Mouse (Mus musculus) liver, embryonic 11.5 days (tissue): ENCODE results near the gene Ggcx. TPM values are rescaled to one million over a fixed set of nuclear protein-coding genes. Genes with fewer than 3 reads are reported as not detected.
"Not testable (repeated sequence)": the region's sequence is repeated elsewhere in the genome, so short reads cannot be mapped to it uniquely, and the experiment has no call there.

ENCODE experiments used
- ATAC-seq: fragments of 200-750 bp; cut with Nextera tagmentation; replicated peaks from 2 replicates; pipeline ENCODE4 v1.8.0; 2017; ENCODE audit warnings: moderate number of reproducible peaks, mild to moderate bottlenecking, moderate TSS enrichment, moderate library complexity; ENCODE audit not compliant: low FRiP score
- DNase-seq: peaks from one replicate; pipeline ENCODE4 v3.0.0-alpha.2; 2017; ENCODE audit warnings: low spot score
- H3K27ac ChIP-seq: fragments of 300-500 bp; sonication (generic); 2 replicates; pipeline ENCODE4 v1.5.1; 2014; ENCODE audit warnings: mild to moderate bottlenecking, low read depth, low read length, control low read depth
- H3K27me3 ChIP-seq: fragments of 300-500 bp; sonication (generic); replicated peaks from 2 replicates; pipeline ENCODE4 v1.6.1; 2014; ENCODE audit warnings: low read length, mixed read lengths; ENCODE audit not compliant: control insufficient read depth, insufficient read depth
- H3K36me3 ChIP-seq: fragments of 300-500 bp; sonication (generic); 2 replicates; pipeline ENCODE4 v1.6.1; 2014; ENCODE audit warnings: mild to moderate bottlenecking, low read length, moderate library complexity, mixed read lengths; ENCODE audit not compliant: control insufficient read depth, insufficient read depth
- H3K4me1 ChIP-seq: fragments of 300-500 bp; sonication (generic); replicated peaks from 2 replicates; pipeline ENCODE4 v1.6.1; 2014; ENCODE audit warnings: low read length, mixed read lengths; ENCODE audit not compliant: control insufficient read depth, insufficient read depth
- H3K4me2 ChIP-seq: fragments of 300-500 bp; sonication (generic); 2 replicates; pipeline ENCODE4 v1.6.1; 2014; ENCODE audit warnings: mild to moderate bottlenecking, control low read depth, moderate library complexity
- H3K4me3 ChIP-seq: fragments of 300-500 bp; sonication (generic); 2 replicates; pipeline ENCODE4 v1.5.1; 2014; ENCODE audit warnings: low read depth, low read length, control low read depth
- H3K9ac ChIP-seq: fragments of 300-500 bp; sonication (generic); 2 replicates; pipeline ENCODE4 v1.6.1; 2014; ENCODE audit warnings: low read depth, low read length, control low read depth
- H3K9me3 ChIP-seq: fragments of 300-500 bp; sonication (generic); 2 replicates; pipeline ENCODE4 v1.6.1; 2016; ENCODE audit warnings: low read length, inconsistent platforms, mixed read lengths; ENCODE audit not compliant: control insufficient read depth
- WGBS: fragments of 180-500 bp; shearing (Covaris S2); extraction: QIAGEN DNeasy Blood & Tissue Kit; methylation state at CpG from one replicate; pipeline ENCODE4 v1.1.7; 2014; 5-methylcytosine and 5-hydroxymethylcytosine counted together
- polyA plus RNA-seq: library from polyadenylated mRNA; unstranded; fragments of >200 nt; fragmentation: Nextera tagmentation; extraction: Ambion mirVana; gene quantifications from 2 replicates; pipeline ENCODE4 v1.2.1, GENCODE M21; 2014

The Ggcx gene
- polyA plus RNA-seq, 1 experiment from 2014 or later, result 26.9 TPM

GRCm38 (mm10) chr6:72473264-72474041 is 59.3 kb downstream of the Ggcx start:
- no peaks in the 10 kb centered on the region for H3K27me3 ChIP-seq
- no peak for DNase-seq
- no peak overlapping the region for H3K4me2 ChIP-seq
- H3K9ac ChIP-seq, result no peak overlapping the region
- 50% methylated on average over 14 of the region's 14 CpGs for WGBS
- no peak for ATAC-seq
- no peaks in the 10 kb centered on the region for H3K36me3 ChIP-seq
- H3K27ac ChIP-seq, result no peak overlapping the region
- H3K9me3 ChIP-seq, result no peaks in the 10 kb centered on the region
- H3K4me3 ChIP-seq, result no peak overlapping the region
- no peaks in the 10 kb centered on the region for H3K4me1 ChIP-seq

- ATAC-seq (no peak), DNase-seq (no peak)
- no peaks in the 10 kb centered on the region for H3K36me3 ChIP-seq
- WGBS, result 73% methylated on average over 4 of the region's 4 CpGs
- H3K27me3 ChIP-seq, result no peaks in the 10 kb centered on the region
- H3K9me3 ChIP-seq, result no peaks in the 10 kb centered on the region
- H3K4me3 ChIP-seq, result no peak overlapping the region
- H3K4me1 ChIP-seq, result no peaks in the 10 kb centered on the region
- H3K27ac ChIP-seq, result no peak overlapping the region
- no peak overlapping the region for H3K4me2 ChIP-seq
- H3K9ac ChIP-seq, result no peak overlapping the region
Measured at GRCm38 (mm10) chr6:72475221-72475985, 61.3 kb downstream of the Ggcx start.

- Histone ChIP-seq H3K9ac (no peak overlapping the region), H3K4me2 (no peak overlapping the region), H3K27me3 (no peaks in the 10 kb centered on the region), H3K27ac (no peak overlapping the region), H3K4me3 (no peak overlapping the region), H3K36me3 (no peaks in the 10 kb centered on the region), H3K4me1 (no peaks in the 10 kb centered on the region), H3K9me3 (no peaks in the 10 kb centered on the region)
- ATAC-seq, result no peak
- WGBS, result 84% methylated on average over 5 of the region's 5 CpGs
- no peak for DNase-seq
Measured at GRCm38 (mm10) chr6:72476836-72477235, 62.7 kb downstream of the Ggcx start.

GRCm38 (mm10) chr6:72477621-72478020 is 63.5 kb downstream of the Ggcx start:
- WGBS, result 87% methylated on average over 3 of the region's 3 CpGs
- H3K36me3 ChIP-seq, result no peaks in the 10 kb centered on the region
- no peak for ATAC-seq
- H3K9me3 ChIP-seq, result no peaks in the 10 kb centered on the region
- H3K27me3 ChIP-seq, result no peaks in the 10 kb centered on the region
- no peak overlapping the region for H3K27ac ChIP-seq
- no peak overlapping the region for H3K4me2 ChIP-seq
- H3K4me3 ChIP-seq, result no peak overlapping the region
- H3K4me1 ChIP-seq, result no peaks in the 10 kb centered on the region
- H3K9ac ChIP-seq, result no peak overlapping the region
- no peak for DNase-seq

- 86% methylated on average over 3 of the region's 3 CpGs for WGBS
- H3K4me2 ChIP-seq, H3K27me3 ChIP-seq, H3K9me3 ChIP-seq, H3K27ac ChIP-seq, H3K4me3 ChIP-seq, DNase-seq, H3K9ac ChIP-seq, H3K36me3 ChIP-seq, H3K4me1 ChIP-seq, ATAC-seq: not testable (repeated sequence)
Measured at GRCm38 (mm10) chr6:72478691-72479090, 64.6 kb downstream of the Ggcx start.

GRCm38 (mm10) chr6:72479645-72480421 is 65.7 kb downstream of the Ggcx start:
- ATAC-seq, result no peak
- no peaks in the 10 kb centered on the region for H3K4me1 ChIP-seq
- H3K27ac ChIP-seq, result no peak overlapping the region
- DNase-seq, result no peak
- no peaks in the 10 kb centered on the region for H3K27me3 ChIP-seq
- WGBS, result 67% methylated on average over 12 of the region's 12 CpGs
- H3K9me3 ChIP-seq, result no peaks in the 10 kb centered on the region
- no peak overlapping the region for H3K4me3 ChIP-seq
- H3K4me2 ChIP-seq, result no peak overlapping the region
- H3K36me3 ChIP-seq, result no peaks in the 10 kb centered on the region
- H3K9ac ChIP-seq, result no peak overlapping the region

- 65% methylated on average over 2 of the region's 2 CpGs for WGBS
- no peaks in the 10 kb centered on the region for H3K9me3 ChIP-seq
- DNase-seq (no peak), ATAC-seq (no peak)
- H3K27ac ChIP-seq, result no peak overlapping the region
- no peak overlapping the region for H3K4me3 ChIP-seq
- no peak overlapping the region for H3K4me2 ChIP-seq
- H3K4me1 ChIP-seq, result no peaks in the 10 kb centered on the region
- H3K36me3 ChIP-seq, result no peaks in the 10 kb centered on the region
- H3K9ac ChIP-seq, result no peak overlapping the region
- H3K27me3 ChIP-seq, result no peaks in the 10 kb centered on the region
Measured at GRCm38 (mm10) chr6:72480422-72480702, 66.3 kb downstream of the Ggcx start.
